Mouse (Mus musculus) cortical plate, adult 2 months (tissue): ENCODE results near the gene Ehd1.

Experiments used
- CTCF ChIP-seq: fragments of 200-500 bp; IDR thresholded peaks from 2 replicates; pipeline ENCODE4 v1.5.1; 2011; ENCODE audit warnings: mild to moderate bottlenecking, control low read depth, low read length; ENCODE audit not compliant: insufficient read depth; ENCODE audit errors: extremely low read depth
- POLR2A ChIP-seq: fragments of 200-500 bp; IDR thresholded peaks from 2 replicates; pipeline ENCODE4 v1.6.1; 2011; ENCODE audit warnings: mild to moderate bottlenecking, low read length, control low read depth; ENCODE audit not compliant: insufficient read depth; ENCODE audit errors: extremely low read depth

- TF ChIP-seq CTCF (0 out of 2 replicates have a peak, but pooled peaks have one; percentile 31), POLR2A (no peak)
Measured at GRCm38 (mm10) chr19:6260946-6261345, 15.6 kb upstream of the Ehd1 start.
